Mouse (Mus musculus): ENCODE measurements around the gene Dis3l2. TPM values are rescaled to one million over a fixed set of nuclear protein-coding genes. Genes with fewer than 3 reads are reported as not detected.

The Dis3l2 gene
- polyA plus RNA-seq, 1 experiment from 2014 or later: 13.5 TPM

GRCm38 (mm10) chr1:87021584-87021983 is 318.0 kb downstream of the Dis3l2 start:
- TF ChIP-seq CTCF (IDR thresholded peaks at IDR 0.05) (no peak), EP300 (IDR thresholded peaks at IDR 0.05) (no peak)
- H3K4me1 ChIP-seq (ENCODE audit: insufficient read depth, low read depth, low read length): no peaks in the 10 kb centered on the region
- H3K36me3 ChIP-seq (ENCODE audit: insufficient read depth, low read length): no peaks in the 10 kb centered on the region
- H3K4me2 ChIP-seq (replicated peaks; ENCODE audit: low read depth, low read length): no peak overlapping the region
- no peak overlapping the region for H3K9ac ChIP-seq (replicated peaks; ENCODE audit: low read depth)
- H3K27ac ChIP-seq (ENCODE audit: low read length): no peak overlapping the region
- WGBS: 76% methylated on average over 3 of the region's 3 CpGs
- no peaks in the 10 kb centered on the region for H3K9me3 ChIP-seq (ENCODE audit: low read length)
- no peaks in the 10 kb centered on the region for H3K27me3 ChIP-seq (replicated peaks; ENCODE audit: insufficient read depth, low read length)
- ATAC-seq: no peak
- no peak overlapping the region for H3K4me3 ChIP-seq (ENCODE audit: low read depth, low read length)
- no peak for DNase-seq (ENCODE audit: low spot score)

GRCm38 (mm10) chr1:87023291-87024170 is 319.9 kb downstream of the Dis3l2 start:
- H3K4me3 ChIP-seq (ENCODE audit: low read depth, low read length): no peak overlapping the region
- H3K36me3 ChIP-seq (ENCODE audit: insufficient read depth, low read length): no peaks in the 10 kb centered on the region
- no peak overlapping the region for H3K9ac ChIP-seq (replicated peaks; ENCODE audit: low read depth)
- 0 out of 2 replicates have a peak overlapping the region, but pooled peaks have one; percentile 10 for H3K27ac ChIP-seq (ENCODE audit: low read length)
- no peaks in the 10 kb centered on the region for H3K9me3 ChIP-seq (ENCODE audit: low read length)
- no peaks in the 10 kb centered on the region for H3K27me3 ChIP-seq (replicated peaks; ENCODE audit: insufficient read depth, low read length)
- peak; percentile 50 for DNase-seq (ENCODE audit: low spot score)
- H3K4me2 ChIP-seq (replicated peaks; ENCODE audit: low read depth, low read length): no peak overlapping the region
- 66% methylated on average over 6 of the region's 6 CpGs for WGBS
- no peaks in the 10 kb centered on the region for H3K4me1 ChIP-seq (ENCODE audit: insufficient read depth, low read depth, low read length)
- no peak for TF ChIP-seq CTCF (IDR thresholded peaks at IDR 0.05)
- no peak for TF ChIP-seq EP300 (IDR thresholded peaks at IDR 0.05)
- ATAC-seq: peak; percentile 70

- 100% methylated on average over 1 of the region's 1 CpGs for WGBS
- H3K9ac ChIP-seq (replicated peaks; ENCODE audit: low read depth): no peak overlapping the region
Observed at GRCm38 (mm10) chr1:87025021-87025420, 321.4 kb downstream of the Dis3l2 start.

GRCm38 (mm10) chr1:87028786-87029185 is 325.2 kb downstream of the Dis3l2 start:
- 0 out of 2 replicates have a peak overlapping the region, but pooled peaks have one; percentile 26 for H3K27ac ChIP-seq (ENCODE audit: low read length)

More at GRCm38 (mm10) chr1:87025021-87025420, 321.4 kb downstream of the Dis3l2 start:
- no peak overlapping the region for H3K4me3 ChIP-seq (ENCODE audit: low read depth, low read length)
- ATAC-seq (no peak), DNase-seq (ENCODE audit: low spot score) (no peak)
- peaks cover 6% of the 10 kb centered on the region; the same call in 1 of the 2 replicates for H3K4me1 ChIP-seq (ENCODE audit: insufficient read depth, low read depth, low read length)
- TF ChIP-seq EP300 (IDR thresholded peaks at IDR 0.05) (no peak), CTCF (IDR thresholded peaks at IDR 0.05) (no peak)
- H3K4me2 ChIP-seq (replicated peaks; ENCODE audit: low read depth, low read length): no peak overlapping the region
- no peaks in the 10 kb centered on the region for H3K9me3 ChIP-seq (ENCODE audit: low read length)
- no peaks in the 10 kb centered on the region for H3K36me3 ChIP-seq (ENCODE audit: insufficient read depth, low read length)
- no peaks in the 10 kb centered on the region for H3K27me3 ChIP-seq (replicated peaks; ENCODE audit: insufficient read depth, low read length)
- no peak overlapping the region for H3K27ac ChIP-seq (ENCODE audit: low read length)

GRCm38 (mm10) chr1:87030652-87031051 is 327.0 kb downstream of the Dis3l2 start:
- Histone ChIP-seq H3K9me3 (ENCODE audit: low read length) (no peaks in the 10 kb centered on the region), H3K27me3 (replicated peaks; ENCODE audit: insufficient read depth, low read length) (no peaks in the 10 kb centered on the region), H3K36me3 (ENCODE audit: insufficient read depth, low read length) (no peaks in the 10 kb centered on the region), H3K4me3 (ENCODE audit: low read depth, low read length) (no peak overlapping the region), H3K9ac (replicated peaks; ENCODE audit: low read depth) (no peak overlapping the region), H3K27ac (ENCODE audit: low read length) (no peak overlapping the region), H3K4me2 (replicated peaks; ENCODE audit: low read depth, low read length) (no peak overlapping the region), H3K4me1 (ENCODE audit: insufficient read depth, low read depth, low read length) (peaks cover 13% of the 10 kb centered on the region)
- TF ChIP-seq EP300 (IDR thresholded peaks at IDR 0.05) (peak; percentile 67), CTCF (IDR thresholded peaks at IDR 0.05) (no peak)
- ATAC-seq (peak; percentile 79), DNase-seq (ENCODE audit: low spot score) (peak; percentile 83)
- WGBS: 62% methylated on average over 1 of the region's 1 CpGs

More at GRCm38 (mm10) chr1:87028786-87029185, 325.2 kb downstream of the Dis3l2 start:
- Histone ChIP-seq H3K27me3 (replicated peaks; ENCODE audit: insufficient read depth, low read length) (no peaks in the 10 kb centered on the region), H3K9me3 (ENCODE audit: low read length) (no peaks in the 10 kb centered on the region), H3K4me2 (replicated peaks; ENCODE audit: low read depth, low read length) (no peak overlapping the region), H3K36me3 (ENCODE audit: insufficient read depth, low read length) (no peaks in the 10 kb centered on the region), H3K4me3 (ENCODE audit: low read depth, low read length) (no peak overlapping the region), H3K4me1 (ENCODE audit: insufficient read depth, low read depth, low read length) (peaks cover 6% of the 10 kb centered on the region; the same call in 1 of the 2 replicates), H3K9ac (replicated peaks; ENCODE audit: low read depth) (no peak overlapping the region)
- peak; percentile 76 for ATAC-seq
- DNase-seq (ENCODE audit: low spot score): peak; percentile 81
- no peak for TF ChIP-seq CTCF (IDR thresholded peaks at IDR 0.05)
- no peak for TF ChIP-seq EP300 (IDR thresholded peaks at IDR 0.05)
- 13% methylated on average over 2 of the region's 2 CpGs for WGBS

- H3K4me3 ChIP-seq (ENCODE audit: low read depth, low read length): no peak overlapping the region
- 35% methylated on average over 7 of the region's 7 CpGs for WGBS
Observed at GRCm38 (mm10) chr1:87032466-87032865, 328.9 kb downstream of the Dis3l2 start.

More at GRCm38 (mm10) chr1:87032466-87032865, 328.9 kb downstream of the Dis3l2 start:
- DNase-seq (ENCODE audit: low spot score) (no peak), ATAC-seq (no peak)
- Histone ChIP-seq H3K27ac (ENCODE audit: low read length) (no peak overlapping the region), H3K36me3 (ENCODE audit: insufficient read depth, low read length) (no peaks in the 10 kb centered on the region), H3K4me2 (replicated peaks; ENCODE audit: low read depth, low read length) (no peak overlapping the region), H3K9ac (replicated peaks; ENCODE audit: low read depth) (no peak overlapping the region), H3K4me1 (ENCODE audit: insufficient read depth, low read depth, low read length) (peaks cover 19% of the 10 kb centered on the region), H3K27me3 (replicated peaks; ENCODE audit: insufficient read depth, low read length) (no peaks in the 10 kb centered on the region), H3K9me3 (ENCODE audit: low read length) (no peaks in the 10 kb centered on the region)
- TF ChIP-seq CTCF (IDR thresholded peaks at IDR 0.05) (no peak), EP300 (IDR thresholded peaks at IDR 0.05) (no peak)

All from lung, postnatal 0 days (tissue).